Mouse (Mus musculus) liver, postnatal 0 days (tissue): Measurements from ENCODE around the gene Cldn34b3. TPM values are rescaled to one million over a fixed set of nuclear protein-coding genes. Genes with fewer than 3 reads are reported as not detected.
"Not testable (repeated sequence)": the region's sequence is repeated elsewhere in the genome, so short reads cannot be mapped to it uniquely, and the experiment has no call there.

ENCODE experiments used
- ATAC-seq: fragments of 200-750 bp; cut with Nextera tagmentation; 2 replicates; pipeline ENCODE4 v1.8.0; 2017; ENCODE audit warnings: mild to moderate bottlenecking, moderate library complexity
- DNase-seq: peaks from one replicate; pipeline ENCODE4 v3.0.0-alpha.2; 2016
- H3K27ac ChIP-seq: fragments of 300-500 bp; sonication (generic); 2 replicates; pipeline ENCODE4 v1.5.1; 2014; ENCODE audit warnings: antibody characterized with exemption, moderate library complexity, mild to moderate bottlenecking, low read depth
- H3K27me3 ChIP-seq: fragments of 300-500 bp; sonication (generic); 2 replicates; pipeline ENCODE4 v1.6.1; 2014; ENCODE audit warnings: low read length, control low read depth, mixed read lengths; ENCODE audit not compliant: insufficient read depth
- H3K36me3 ChIP-seq: fragments of 300-500 bp; sonication (generic); replicated peaks from 2 replicates; pipeline ENCODE4 v1.6.1; 2014; ENCODE audit warnings: mild to moderate bottlenecking, control low read depth, low read length, moderate library complexity, mixed read lengths; ENCODE audit not compliant: insufficient read depth
- H3K4me1 ChIP-seq: fragments of 300-500 bp; sonication (generic); 2 replicates; pipeline ENCODE4 v1.6.1; 2014; ENCODE audit warnings: antibody characterized with exemption, mild to moderate bottlenecking, control low read depth; ENCODE audit not compliant: insufficient read depth
- H3K4me2 ChIP-seq: fragments of 300-500 bp; sonication (generic); 2 replicates; pipeline ENCODE4 v1.6.1; 2014; ENCODE audit warnings: low read depth, mild to moderate bottlenecking, low read length, moderate library complexity, mixed read lengths
- H3K4me3 ChIP-seq: fragments of 300-500 bp; sonication (generic); 2 replicates; pipeline ENCODE4 v1.5.1; 2014; ENCODE audit warnings: low read depth, low read length
- H3K9ac ChIP-seq: fragments of 300-500 bp; sonication (generic); replicated peaks from 2 replicates; pipeline ENCODE4 v1.6.1; 2014; ENCODE audit warnings: mild to moderate bottlenecking, moderate library complexity
- H3K9me3 ChIP-seq: fragments of 300-500 bp; sonication (generic); 2 replicates; pipeline ENCODE4 v1.6.1; 2016; ENCODE audit warnings: mild to moderate bottlenecking, control low read depth, low read length, mixed read lengths
- WGBS: fragments of 180-500 bp; shearing (Covaris S2); extraction: QIAGEN DNeasy Blood & Tissue Kit; methylation state at CpG from one replicate; pipeline ENCODE4 v1.1.7; 2014; ENCODE audit not compliant: insufficient replicate concordance; 5-methylcytosine and 5-hydroxymethylcytosine counted together
- polyA plus RNA-seq: library from polyadenylated mRNA; unstranded; fragments of >200 nt; fragmentation: Nextera tagmentation; extraction: Ambion mirVana; gene quantifications from 2 replicates; pipeline ENCODE4 v1.2.1, GENCODE M21; 2015

The Cldn34b3 gene
- not detected in 2 replicates for polyA plus RNA-seq

DNA sequence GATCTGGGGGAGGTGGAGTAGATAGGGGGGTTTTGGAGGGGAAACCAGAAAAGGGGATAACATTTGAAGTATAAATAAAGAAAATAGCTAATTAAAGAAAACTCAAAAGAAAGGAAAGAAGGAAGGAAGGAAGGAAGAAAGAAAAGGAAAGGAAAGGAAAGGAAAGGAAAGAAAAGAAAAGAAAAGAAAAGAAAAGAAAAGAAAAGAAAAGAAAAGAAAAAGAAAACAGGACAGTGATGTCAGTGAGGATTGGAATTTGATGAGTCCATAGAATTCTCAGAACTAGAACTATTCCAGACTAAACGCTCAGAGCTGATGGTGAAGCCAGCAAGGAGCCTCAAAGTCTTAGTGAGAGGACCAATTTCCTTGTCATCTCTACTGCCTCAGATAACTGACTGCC lies at the start of gene Cldn34b3:
TSS of gene Cldn34b3 (plus strand) at position 301 of the 400 bp plus-strand sequence.
- H3K27ac ChIP-seq, H3K27me3 ChIP-seq, H3K9me3 ChIP-seq, H3K4me1 ChIP-seq, H3K4me3 ChIP-seq, H3K4me2 ChIP-seq, ATAC-seq, H3K36me3 ChIP-seq, DNase-seq, H3K9ac ChIP-seq: not testable (repeated sequence)
- WGBS = 81% methylated on average over 1 of the region's 1 CpGs

Other genes with a start within 250 kb of the Cldn34b3 start
- gene Cldn34b4, start 129.0 kb downstream of the Cldn34b3 start, polyA plus RNA-seq = not detected in 2 replicates